Mouse (Mus musculus): ENCODE measurements around the gene Hells.

- TF ChIP-seq CTCF (IDR thresholded peaks at IDR 0.05; ENCODE audit: control insufficient read depth, insufficient read depth, insufficient read length) (no peak), MYOD1 (IDR thresholded peaks at IDR 0.05; ENCODE audit: control insufficient read depth, insufficient read length, low read depth) (no peak)
Observed at GRCm38 (mm10) chr19:38970741-38971140, 40.0 kb downstream of the Hells start.

All from C2C12 (cell line).